Mouse (Mus musculus) intestine, postnatal 0 days (tissue): ENCODE data around the gene Fam192a. TPM values are rescaled to one million over a fixed set of nuclear protein-coding genes. Genes with fewer than 3 reads are reported as not detected.

Experiments
- ATAC-seq: fragments of 200-750 bp; cut with Nextera tagmentation; 2 replicates; pipeline ENCODE4 v1.8.0; 2017; ENCODE audit warnings: mild to moderate bottlenecking, moderate TSS enrichment, moderate library complexity
- H3K27ac ChIP-seq: fragments of 300-500 bp; sonication (generic); 2 replicates; pipeline ENCODE4 v1.5.1; 2014; ENCODE audit warnings: mild to moderate bottlenecking, low read depth, low read length, moderate library complexity
- H3K27me3 ChIP-seq: fragments of 300-500 bp; sonication (generic); replicated peaks from 2 replicates; pipeline ENCODE4 v1.6.1; 2014; ENCODE audit warnings: low read length, mixed read lengths; ENCODE audit not compliant: control insufficient read depth, insufficient read depth
- H3K36me3 ChIP-seq: fragments of 300-500 bp; sonication (generic); 2 replicates; pipeline ENCODE4 v1.6.1; 2014; ENCODE audit warnings: mild to moderate bottlenecking, moderate library complexity; ENCODE audit not compliant: control insufficient read depth, insufficient read depth
- H3K4me1 ChIP-seq: fragments of 300-500 bp; sonication (generic); replicated peaks from 2 replicates; pipeline ENCODE4 v1.6.1; 2014; ENCODE audit warnings: antibody characterized with exemption, low read length, mixed read lengths; ENCODE audit not compliant: control insufficient read depth, insufficient read depth
- H3K4me2 ChIP-seq: fragments of 300-500 bp; sonication (generic); replicated peaks from 2 replicates; pipeline ENCODE4 v1.6.1; 2014; ENCODE audit warnings: low read depth, mild to moderate bottlenecking, moderate library complexity
- H3K4me3 ChIP-seq: fragments of 300-500 bp; sonication (generic); 2 replicates; pipeline ENCODE4 v1.5.1; 2014; ENCODE audit warnings: low read depth, low read length
- H3K9ac ChIP-seq: fragments of 300-500 bp; sonication (generic); 2 replicates; pipeline ENCODE4 v1.6.1; 2014; ENCODE audit warnings: mild to moderate bottlenecking, low read depth, low read length
- H3K9me3 ChIP-seq: fragments of 300-500 bp; sonication (generic); 2 replicates; pipeline ENCODE4 v1.6.1; 2016; ENCODE audit warnings: mixed run types; ENCODE audit not compliant: control insufficient read depth
- CTCF ChIP-seq: sonication (generic); IDR thresholded peaks from 2 replicates; pipeline ENCODE4 v1.5.1; 2016; ENCODE audit warnings: low read depth, mild to moderate bottlenecking, control low read depth, antibody characterized with exemption, moderate library complexity
- WGBS: fragments of 180-500 bp; shearing (Covaris S2); extraction: QIAGEN DNeasy Blood & Tissue Kit; methylation state at CpG from one replicate; pipeline ENCODE4 v1.1.7; 2014; 5-methylcytosine and 5-hydroxymethylcytosine counted together
- polyA plus RNA-seq: library from polyadenylated mRNA; unstranded; fragments of >200 nt; fragmentation: Nextera tagmentation; extraction: Ambion mirVana; gene quantifications from 2 replicates; pipeline ENCODE4 v1.2.1, GENCODE M21; 2015

Gene Fam192a
- polyA plus RNA-seq, 1 experiment from 2014 or later = 44.5 TPM

- 67% methylated on average over 16 of the region's 18 CpGs for WGBS
- H3K4me3 ChIP-seq = no peak overlapping the region
- ATAC-seq = no peak
These were observed 60.7 kb downstream of the Fam192a start for GRCm38 (mm10) chr8:94540889-94541795.

GRCm38 (mm10) chr8:94540025-94540424 lies 61.8 kb downstream of the Fam192a start:
- Histone ChIP-seq H3K4me1 (no peaks in the 10 kb centered on the region), H3K36me3 (no peaks in the 10 kb centered on the region), H3K4me2 (no peak overlapping the region), H3K4me3 (no peak overlapping the region), H3K27me3 (peaks cover under 1% of the 10 kb centered on the region; the same call in 1 of the 2 replicates), H3K27ac (no peak overlapping the region), H3K9ac (no peak overlapping the region), H3K9me3 (no peaks in the 10 kb centered on the region)
- no peak for TF ChIP-seq CTCF
- ATAC-seq = no peak
- 84% methylated on average over 2 of the region's 2 CpGs for WGBS

More at GRCm38 (mm10) chr8:94540889-94541795, 60.7 kb downstream of the Fam192a start:
- H3K36me3 ChIP-seq = no peaks in the 10 kb centered on the region
- no peak overlapping the region for H3K4me2 ChIP-seq
- H3K27ac ChIP-seq = no peak overlapping the region
- no peak for TF ChIP-seq CTCF
- H3K4me1 ChIP-seq = no peaks in the 10 kb centered on the region
- no peaks in the 10 kb centered on the region for H3K9me3 ChIP-seq
- H3K9ac ChIP-seq = no peak overlapping the region
- H3K27me3 ChIP-seq = no peaks in the 10 kb centered on the region

- Histone ChIP-seq H3K4me2 (no peak overlapping the region), H3K27me3 (peaks cover 10% of the 10 kb centered on the region; the same call in 1 of the 2 replicates), H3K9ac (no peak overlapping the region), H3K27ac (no peak overlapping the region), H3K9me3 (no peaks in the 10 kb centered on the region), H3K4me3 (no peak overlapping the region), H3K4me1 (no peaks in the 10 kb centered on the region), H3K36me3 (no peaks in the 10 kb centered on the region)
- WGBS = 77% methylated on average over 2 of the region's 2 CpGs
- ATAC-seq = no peak
- TF ChIP-seq CTCF = no peak
These were observed 64.3 kb downstream of the Fam192a start for GRCm38 (mm10) chr8:94537456-94537855.

GRCm38 (mm10) chr8:94535631-94536030 lies 66.2 kb downstream of the Fam192a start:
- no peak for TF ChIP-seq CTCF
- no peak overlapping the region for H3K4me2 ChIP-seq
- ATAC-seq = no peak
- no peak overlapping the region for H3K27ac ChIP-seq
- no peak overlapping the region for H3K4me3 ChIP-seq
- no peaks in the 10 kb centered on the region for H3K9me3 ChIP-seq
- no peaks in the 10 kb centered on the region for H3K36me3 ChIP-seq
- H3K27me3 ChIP-seq = peaks cover 10% of the 10 kb centered on the region; the same call in 1 of the 2 replicates
- H3K9ac ChIP-seq = no peak overlapping the region
- H3K4me1 ChIP-seq = no peaks in the 10 kb centered on the region
- 90% methylated on average over 7 of the region's 7 CpGs for WGBS

GRCm38 (mm10) chr8:94534612-94535011 lies 67.2 kb downstream of the Fam192a start:
- H3K27ac ChIP-seq = no peak overlapping the region
- no peaks in the 10 kb centered on the region for H3K9me3 ChIP-seq
- H3K4me2 ChIP-seq = no peak overlapping the region
- no peak overlapping the region for H3K4me3 ChIP-seq
- no peaks in the 10 kb centered on the region for H3K36me3 ChIP-seq
- no peak for ATAC-seq
- H3K4me1 ChIP-seq = no peaks in the 10 kb centered on the region
- H3K9ac ChIP-seq = no peak overlapping the region
- peaks cover 10% of the 10 kb centered on the region; the same call in 1 of the 2 replicates for H3K27me3 ChIP-seq
- no peak for TF ChIP-seq CTCF
- WGBS = 32% methylated on average over 4 of the region's 4 CpGs

GRCm38 (mm10) chr8:94532873-94533671 lies 68.7 kb downstream of the Fam192a start, which contains the start of gene Cpne2:
Gene Cpne2, plus strand, starts transcription at chr8:94532990.
- Histone ChIP-seq H3K9me3 (no peaks in the 10 kb centered on the region), H3K27me3 (peaks cover 10% of the 10 kb centered on the region; the same call in 1 of the 2 replicates), H3K4me2 (peak within 1 kb of the TSS; percentile 98), H3K4me3 (peak within 1 kb of the TSS; percentile 65), H3K36me3 (no peaks in the 10 kb centered on the region), H3K4me1 (no peaks in the 10 kb centered on the region), H3K27ac (no peak within 1 kb of the TSS), H3K9ac (peak within 1 kb of the TSS; percentile 58)
- ATAC-seq = peak; percentile 75
- TF ChIP-seq CTCF = peak; percentile 60
- WGBS = under 1% methylated on average over 69 of the region's 81 CpGs
